Mouse (Mus musculus) kidney, adult 10 weeks (tissue): ENCODE data around the gene Olfr830. TPM values are rescaled to one million over a fixed set of nuclear protein-coding genes. Genes with fewer than 3 reads are reported as not detected.

Experiments
- polyA plus RNA-seq: library from polyadenylated mRNA; stranded (reverse); fragments of 350-450 nt; fragmentation: Illumina TruSeq; extraction: RNeasy Lipid Tissue Mini Kit (QIAGEN cat#74804); gene quantifications from one replicate; pipeline ENCODE4 v1.2.3, GENCODE M21; 2014; ENCODE audit warnings: low read depth, low replicate concordance

Gene Olfr830
- not detected for polyA plus RNA-seq

DNA sequence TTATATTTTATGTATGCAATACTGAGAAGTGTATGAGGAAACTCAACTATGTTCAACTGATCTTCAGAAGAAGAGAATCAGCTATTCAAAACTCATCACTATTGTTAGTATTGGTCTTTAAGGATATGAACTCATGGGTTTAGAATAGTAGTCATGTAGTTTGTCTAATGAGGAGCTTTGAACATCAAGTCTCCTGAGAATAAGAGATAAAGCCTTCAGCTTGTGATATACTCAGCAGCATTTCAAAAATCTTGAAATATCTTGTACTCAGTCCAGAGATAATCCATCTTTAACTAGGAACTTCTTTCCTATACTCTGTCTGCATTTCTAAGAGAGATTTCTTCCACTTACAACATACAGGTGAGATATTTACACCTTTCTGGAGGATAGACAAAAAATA is at the start of gene Olfr830:
Gene Olfr830, plus strand, starts transcription at position 301 of the 400 bp plus-strand sequence.

DNA sequence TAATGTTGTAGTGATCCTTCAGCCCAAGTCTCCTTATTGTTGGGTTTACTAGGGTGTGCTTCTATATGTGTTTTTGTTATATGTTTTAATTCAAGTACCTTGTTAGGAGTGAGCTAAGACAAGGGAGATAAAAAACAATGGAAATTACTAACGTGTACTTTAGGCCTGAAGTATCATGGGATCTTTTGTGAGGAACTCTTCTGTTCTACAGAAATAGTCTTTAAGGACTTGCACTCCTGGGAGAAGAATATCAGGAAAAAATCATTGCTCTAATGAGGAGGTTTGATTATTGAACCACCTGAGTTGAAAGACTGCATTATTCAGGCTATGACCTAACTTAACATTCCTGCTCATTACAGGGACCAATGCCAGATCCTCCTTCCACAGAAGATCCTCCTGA is 19.9 kb upstream of the Olfr830 start, which contains the start of gene Olfr829:
Gene Olfr829, plus strand, starts transcription at position 301 of the 400 bp plus-strand sequence.

Other genes with a start within 250 kb of the Olfr830 start
- gene Muc16, start 200.2 kb upstream of the Olfr830 start, polyA plus RNA-seq = not detected
- gene Olfr24, start 110.7 kb upstream of the Olfr830 start, polyA plus RNA-seq = not detected
- not detected for gene Olfr828, start 55.2 kb upstream of the Olfr830 start, polyA plus RNA-seq
- not detected for gene Olfr829, start 19.8 kb upstream of the Olfr830 start, polyA plus RNA-seq
- not detected for gene Olfr832, start 62.4 kb downstream of the Olfr830 start, polyA plus RNA-seq
- not detected for gene Olfr834, start 113.3 kb downstream of the Olfr830 start, polyA plus RNA-seq
- gene Olfr835, start 158.0 kb downstream of the Olfr830 start, polyA plus RNA-seq = not detected
- gene Olfr836, start 245.7 kb downstream of the Olfr830 start, polyA plus RNA-seq = not detected